Mouse (Mus musculus) frontal cortex, adult (tissue): ENCODE data around the gene Pak1ip1.

Source experiments
- ATAC-seq: cut with Nextera tagmentation; 2 replicates; pipeline ENCODE4 v1.9.2; 2017; ENCODE audit warnings: mild to moderate bottlenecking, moderate library complexity, mixed read lengths; ENCODE audit not compliant: low TSS enrichment

Gene Pak1ip1

DNA sequence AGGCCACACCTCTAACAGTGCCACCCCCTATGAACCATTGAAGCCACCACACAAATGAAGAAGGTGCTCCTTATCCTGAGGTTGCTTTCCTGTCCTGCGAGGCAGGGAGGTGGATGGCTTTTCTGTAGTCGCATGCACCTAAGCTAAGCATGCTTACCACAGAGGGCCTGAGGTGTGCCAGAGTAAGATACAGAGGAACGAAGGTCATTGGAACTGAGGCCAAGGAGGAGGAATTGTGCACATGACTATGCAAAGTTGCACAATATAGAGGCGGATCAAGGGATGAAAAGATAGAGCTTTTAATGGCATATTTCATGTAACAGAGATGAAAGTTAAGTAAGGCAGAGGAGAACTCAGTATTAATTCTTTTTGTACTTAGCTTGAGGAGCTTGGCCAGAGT, 5.4 kb downstream of the Pak1ip1 start:
- ATAC-seq = no peak

DNA sequence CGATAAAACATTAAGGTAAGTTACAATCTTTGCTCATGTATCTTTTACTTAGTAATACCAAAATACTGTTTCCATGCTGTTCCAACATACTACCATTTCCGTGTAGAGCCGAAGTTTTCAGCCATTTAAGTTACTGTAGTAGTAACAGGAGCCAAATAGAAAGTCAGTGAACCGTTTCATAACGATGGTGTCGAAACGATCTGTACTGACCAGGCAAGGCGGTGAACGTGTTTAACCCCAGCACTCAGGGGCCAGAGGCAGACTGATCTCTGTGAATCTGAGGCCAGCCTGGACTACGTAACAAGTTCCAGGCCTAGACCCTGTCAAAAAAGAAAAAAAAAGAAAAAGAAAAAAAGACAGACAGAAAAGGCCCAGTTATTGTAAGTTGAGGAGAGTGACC, 7.4 kb downstream of the Pak1ip1 start:
- no peak for ATAC-seq

DNA sequence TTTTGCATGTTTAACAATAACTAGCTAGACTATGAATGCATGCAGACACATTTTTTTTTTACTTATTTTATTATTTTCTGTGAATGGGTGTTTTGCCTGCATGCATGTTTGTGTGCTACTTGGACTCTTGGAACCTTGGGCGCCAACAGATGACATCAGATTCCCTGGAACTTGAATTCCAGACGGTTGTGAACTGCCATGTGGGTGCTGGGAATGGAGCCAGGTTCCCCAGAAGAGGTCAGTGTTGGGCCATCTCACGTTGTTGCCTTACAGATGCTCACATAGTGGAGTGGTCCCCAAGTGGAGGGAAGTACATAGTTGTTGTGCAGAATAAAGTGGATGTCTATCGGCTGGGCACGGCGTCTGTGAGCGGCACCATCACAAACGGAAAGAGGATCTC, 8.1 kb downstream of the Pak1ip1 start:
- ATAC-seq = no peak

DNA sequence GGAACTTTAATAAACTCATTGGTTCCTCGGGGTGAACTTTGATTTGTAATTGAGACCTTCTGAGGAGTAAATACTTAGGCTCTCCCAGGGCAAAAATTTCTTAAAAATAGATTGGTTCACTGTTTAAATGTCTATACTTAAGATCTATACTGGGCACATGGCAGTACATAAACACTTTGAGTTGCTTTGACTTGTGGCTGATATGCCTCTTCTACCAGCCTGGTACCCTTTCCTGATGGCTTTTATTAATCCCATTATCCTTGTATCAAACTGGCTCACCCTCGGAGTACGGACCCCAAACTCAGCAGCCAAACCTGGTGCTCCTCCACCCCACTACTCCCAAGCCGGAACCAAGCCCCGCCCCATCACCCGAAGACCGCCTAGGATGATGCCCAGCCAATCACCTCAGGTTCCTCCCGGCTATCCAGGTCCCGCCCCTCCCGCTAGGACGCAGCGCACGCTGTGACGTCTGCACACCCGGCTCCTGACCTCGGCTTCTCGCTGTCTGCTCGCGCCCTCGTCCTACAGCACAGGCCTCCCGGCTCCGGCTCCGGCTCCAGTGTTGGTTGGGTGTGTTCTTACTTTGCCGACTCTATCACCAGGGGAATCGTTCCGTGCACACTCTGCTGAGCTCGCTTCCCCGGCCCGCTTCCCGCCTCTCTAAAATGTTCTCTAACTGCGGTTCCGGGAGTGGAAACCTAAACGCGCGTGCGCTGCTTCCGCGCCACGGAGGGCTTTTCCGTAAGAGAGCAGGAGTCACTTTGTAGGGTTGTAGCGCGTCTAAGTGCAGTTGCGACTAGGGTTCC, 15.2 kb downstream of the Pak1ip1 start, which contains the start of gene Tmem14c:
Gene Tmem14c (plus strand): TSS at position 464 of the 806 bp plus-strand sequence.
- peak; percentile 99 for ATAC-seq

DNA sequence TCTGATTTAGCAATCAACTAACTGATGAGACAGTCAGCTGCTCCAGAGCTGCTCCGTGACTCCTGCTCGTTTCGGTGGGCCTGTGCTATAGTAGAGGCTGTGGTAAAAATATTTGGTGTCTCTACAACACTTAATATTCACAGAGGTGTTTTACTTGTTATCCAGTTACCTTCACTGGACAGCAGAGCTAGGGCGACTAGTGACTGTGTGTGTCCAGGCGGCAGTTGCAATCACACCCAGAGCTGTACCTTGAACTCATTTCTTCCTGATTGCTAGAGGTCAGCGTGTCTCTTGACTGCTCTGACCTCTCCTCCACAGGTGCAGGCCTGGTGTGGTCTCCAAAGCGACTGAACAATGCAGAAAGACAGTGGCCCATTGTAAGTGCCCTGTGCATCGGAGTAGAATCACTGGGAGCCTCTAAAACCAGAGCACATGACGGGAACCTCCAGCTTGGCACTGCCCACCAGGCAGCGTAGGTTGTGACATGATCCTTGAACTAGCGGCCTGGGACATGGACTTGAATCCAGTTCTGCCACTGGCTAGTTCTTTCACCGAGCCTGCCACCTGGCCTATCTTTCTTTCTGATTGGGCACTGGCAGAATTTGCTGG, 16.1 kb downstream of the Pak1ip1 start:
- no peak for ATAC-seq

DNA sequence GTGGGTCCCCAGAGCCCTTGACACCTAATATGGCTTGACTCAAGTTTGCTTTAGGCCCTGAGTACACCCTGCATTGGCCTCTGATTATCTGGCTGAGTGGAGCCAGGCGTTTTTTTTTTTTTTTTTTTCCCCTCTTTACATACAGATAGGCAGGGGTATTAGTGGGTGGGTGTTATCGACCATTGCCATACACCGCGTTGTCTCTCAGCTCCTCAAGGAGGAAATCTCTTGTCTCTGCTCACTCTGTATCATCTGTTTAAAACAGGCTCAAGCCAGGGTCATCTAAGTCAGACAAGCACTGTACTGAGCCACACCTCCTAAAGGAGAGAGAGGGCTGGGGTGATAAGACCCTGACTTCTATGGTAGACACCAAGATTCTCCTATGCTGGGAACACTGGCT, 17.0 kb downstream of the Pak1ip1 start:
- no peak for ATAC-seq

DNA sequence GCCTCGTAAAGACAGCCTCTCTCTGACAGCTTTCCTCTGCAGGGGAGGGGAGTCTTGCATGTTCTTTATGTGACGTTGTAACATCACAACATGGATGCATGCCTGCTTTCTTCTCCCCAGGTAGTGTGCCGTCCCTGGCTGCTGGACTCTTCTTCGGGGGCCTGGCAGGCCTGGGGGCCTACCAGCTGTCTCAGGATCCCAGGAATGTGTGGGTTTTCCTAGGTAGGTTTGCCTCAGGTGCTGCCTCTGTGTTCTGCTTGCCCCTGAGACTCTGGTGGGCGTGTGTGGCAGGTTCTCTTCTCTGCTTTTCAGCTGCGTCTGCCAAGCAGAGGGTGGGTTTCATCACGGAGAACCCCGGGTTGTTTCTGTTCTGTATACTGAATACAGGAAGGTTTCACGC, 17.4 kb downstream of the Pak1ip1 start:
- no peak for ATAC-seq

DNA sequence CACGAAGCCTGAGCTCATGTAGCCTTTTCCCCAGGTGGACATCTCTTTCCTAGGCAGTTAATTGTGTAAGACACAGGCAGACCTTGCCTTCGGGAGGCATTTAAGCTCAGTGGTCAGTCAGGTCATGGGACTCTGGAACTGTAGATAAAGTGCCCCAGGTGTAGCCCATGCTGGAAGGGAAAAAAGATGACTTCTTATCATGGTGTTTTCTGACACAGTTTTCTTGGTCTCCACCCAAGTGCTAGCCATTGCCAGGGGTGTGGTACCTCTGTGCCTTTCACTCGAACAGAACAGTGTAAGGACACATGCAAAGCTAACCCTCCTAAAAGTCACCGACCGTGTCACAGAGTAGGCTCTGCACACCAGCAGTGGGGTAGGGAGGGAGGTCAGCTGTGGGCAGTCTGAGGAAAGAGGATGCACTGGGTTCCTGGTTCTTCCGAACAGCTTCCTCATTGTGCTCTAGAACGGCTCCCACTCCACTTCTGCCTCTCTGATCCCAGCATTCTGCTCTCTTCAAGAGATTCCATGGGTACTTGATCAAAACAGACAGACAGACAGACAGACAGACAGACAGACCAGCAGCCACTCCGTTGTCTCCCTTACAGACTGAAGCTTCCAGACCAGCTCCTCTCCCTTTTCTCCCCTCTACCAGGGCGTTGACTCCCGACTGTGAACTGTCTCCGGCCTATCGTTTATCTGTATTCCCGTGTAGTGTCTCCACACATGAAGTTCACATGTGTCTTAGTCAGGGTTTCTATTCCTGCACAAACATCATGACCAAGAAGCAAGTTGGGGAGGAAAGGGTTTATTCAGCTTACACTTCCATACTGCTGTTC, 18.2 kb downstream of the Pak1ip1 start:
- ATAC-seq = no peak

DNA sequence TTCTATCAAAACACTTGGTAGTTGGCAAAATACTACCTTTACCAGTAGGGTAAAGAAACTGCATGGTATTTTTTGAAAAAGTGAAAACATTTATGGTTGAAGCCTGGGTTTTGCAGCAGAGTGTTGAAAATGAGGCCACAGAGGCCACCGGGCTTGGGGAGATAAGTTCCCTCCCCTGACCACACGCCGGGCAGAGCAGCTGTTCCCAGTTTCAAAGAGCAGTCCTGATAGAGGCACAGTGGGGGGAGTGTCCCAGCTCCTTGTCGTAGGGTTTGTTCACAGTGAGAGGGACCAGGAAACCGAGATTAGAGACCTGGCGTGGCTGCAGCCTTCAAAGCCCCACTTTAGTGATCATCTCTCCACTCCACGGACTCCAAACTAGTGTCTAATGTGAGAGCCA, 19.7 kb downstream of the Pak1ip1 start:
- no peak for ATAC-seq

DNA sequence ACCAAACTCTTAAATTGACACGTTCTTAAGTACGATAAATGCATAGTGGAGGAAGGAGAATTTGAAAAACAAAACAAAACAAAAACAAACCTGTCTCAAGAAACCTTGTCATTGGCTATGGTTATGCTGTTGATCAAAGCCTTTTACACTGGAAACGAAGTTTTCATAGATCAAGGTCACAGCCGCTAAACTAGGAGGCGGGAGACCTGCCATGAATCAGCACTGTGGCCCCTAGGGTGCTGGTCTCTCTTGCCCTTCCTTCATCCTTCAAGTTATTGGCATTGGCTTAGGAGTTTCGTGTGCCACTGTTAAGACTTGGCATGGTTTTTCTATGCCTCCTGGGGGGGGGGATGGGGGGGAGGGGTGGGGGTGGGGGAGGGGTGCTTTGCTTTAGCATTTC, 20.8 kb downstream of the Pak1ip1 start:
- ATAC-seq = no peak

DNA sequence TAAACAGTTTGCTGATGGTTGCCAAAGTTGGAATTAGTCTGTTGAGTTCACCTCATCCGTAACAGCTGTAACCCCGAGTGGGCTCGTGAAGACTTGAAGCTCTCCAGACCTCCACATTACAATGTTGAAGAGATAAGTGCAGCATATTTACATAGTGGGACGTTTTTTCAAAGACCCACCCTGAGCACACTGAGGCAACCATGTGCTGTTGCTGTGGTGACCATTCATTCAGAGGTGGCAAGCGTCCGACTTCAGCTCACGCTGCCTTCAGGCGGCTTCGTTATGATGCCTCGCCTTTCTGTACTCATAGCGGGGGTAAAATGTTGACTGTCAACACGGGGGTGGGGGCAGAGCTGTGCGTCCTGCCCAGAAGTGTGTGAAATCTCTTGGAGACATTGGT, 21.3 kb downstream of the Pak1ip1 start:
- no peak for ATAC-seq

DNA sequence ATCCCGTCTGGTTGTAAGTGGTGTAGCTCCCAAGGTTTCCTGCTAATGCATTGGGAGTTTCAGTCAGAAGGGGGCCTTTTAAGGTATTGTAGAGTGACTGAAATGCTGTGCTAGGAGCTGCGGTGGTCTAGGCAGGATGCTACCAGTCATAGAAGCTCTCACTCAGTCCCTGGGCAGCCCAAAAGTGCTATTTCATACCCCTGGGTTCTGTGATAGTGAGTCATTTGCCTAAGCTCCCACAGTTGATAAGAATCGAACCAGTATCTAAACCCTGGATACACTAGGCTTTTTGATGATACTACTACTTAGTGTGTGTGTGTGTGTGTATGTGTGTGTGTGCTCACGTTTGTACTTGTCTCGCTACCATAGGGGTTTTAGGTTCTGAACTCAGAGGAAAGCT, 29.3 kb downstream of the Pak1ip1 start:
- ATAC-seq = no peak

DNA sequence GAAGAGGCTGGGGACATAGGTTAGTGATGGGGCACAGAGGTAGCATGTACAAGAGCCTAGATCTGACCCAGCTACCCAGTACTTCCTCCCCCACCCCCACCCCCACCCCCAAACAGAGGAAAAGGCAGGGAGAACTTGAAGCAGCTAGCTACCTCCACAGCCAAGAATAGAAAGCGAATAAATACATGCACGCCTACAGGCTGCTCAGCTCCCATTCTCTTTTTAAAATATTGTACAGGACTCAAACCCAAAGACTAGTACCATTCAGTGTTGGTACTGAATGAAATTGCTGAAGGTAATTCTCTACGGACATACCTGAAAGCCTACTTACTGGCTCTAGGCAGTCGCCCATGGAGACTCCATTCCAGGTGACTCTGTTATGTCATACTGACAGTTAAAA, 41.7 kb downstream of the Pak1ip1 start:
- ATAC-seq = peak; percentile 95

DNA sequence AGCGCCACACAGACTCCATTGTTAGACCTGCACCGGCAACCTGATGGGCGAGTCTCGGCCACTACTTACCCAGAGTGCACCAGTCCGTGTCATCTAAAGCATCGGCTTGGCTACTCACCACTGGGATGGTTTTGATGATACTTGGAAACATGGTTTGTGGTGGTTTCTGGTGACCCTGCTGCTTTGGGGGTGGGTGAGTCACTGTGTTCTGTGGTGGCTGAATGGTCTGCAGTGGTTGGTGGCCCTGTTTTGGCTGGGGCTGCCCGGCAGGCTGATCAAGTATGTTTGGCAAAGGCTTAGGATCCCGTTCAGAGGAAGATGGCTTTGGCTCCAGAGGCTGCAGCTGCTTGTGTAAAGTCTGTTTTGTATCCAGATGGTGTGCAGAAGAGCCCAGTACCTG, 45.1 kb downstream of the Pak1ip1 start:
- no peak for ATAC-seq

DNA sequence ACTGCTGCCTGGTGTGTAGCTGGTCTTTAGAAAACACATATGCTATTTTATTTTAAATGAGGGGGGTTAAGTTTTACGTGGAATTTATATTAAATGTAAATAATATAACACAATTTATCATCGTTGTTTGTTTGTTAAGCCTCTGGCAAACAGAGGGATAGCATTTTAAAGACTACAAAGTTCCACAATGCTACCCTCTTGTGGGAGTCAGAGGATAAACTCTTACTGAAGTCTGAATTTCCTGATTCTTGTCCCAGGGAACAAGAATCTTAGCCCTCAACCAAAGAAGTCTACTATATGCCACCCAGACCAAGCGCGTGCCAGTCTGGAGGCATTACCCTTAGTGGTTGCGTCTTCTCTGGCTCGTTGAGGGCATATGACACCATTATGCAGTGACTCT, 46.5 kb downstream of the Pak1ip1 start:
- no peak; the same call in 1 of the 2 replicates for ATAC-seq

DNA sequence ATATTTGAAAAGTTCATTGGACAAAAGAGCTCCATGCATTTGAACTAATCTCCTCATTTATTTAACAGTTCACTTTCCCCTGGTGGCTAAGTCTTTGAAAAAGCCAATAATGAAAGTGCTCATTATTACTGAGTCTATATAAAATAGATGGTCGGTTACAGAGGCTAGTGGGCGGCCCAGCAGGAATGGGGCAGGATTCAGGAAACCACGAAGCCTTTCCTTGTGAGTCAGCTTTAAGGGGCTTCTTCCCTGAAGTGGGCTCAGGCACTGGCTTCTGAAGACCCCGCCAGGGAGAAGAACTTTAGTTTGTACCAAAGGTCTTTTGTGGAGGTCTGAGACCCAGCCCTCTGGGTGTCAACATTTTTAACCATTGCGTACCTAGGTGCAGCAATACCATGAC, 51.1 kb downstream of the Pak1ip1 start:
- no peak for ATAC-seq
